Mouse (Mus musculus): ENCODE results near the gene E2f6.

E2f6 gene

DNA sequence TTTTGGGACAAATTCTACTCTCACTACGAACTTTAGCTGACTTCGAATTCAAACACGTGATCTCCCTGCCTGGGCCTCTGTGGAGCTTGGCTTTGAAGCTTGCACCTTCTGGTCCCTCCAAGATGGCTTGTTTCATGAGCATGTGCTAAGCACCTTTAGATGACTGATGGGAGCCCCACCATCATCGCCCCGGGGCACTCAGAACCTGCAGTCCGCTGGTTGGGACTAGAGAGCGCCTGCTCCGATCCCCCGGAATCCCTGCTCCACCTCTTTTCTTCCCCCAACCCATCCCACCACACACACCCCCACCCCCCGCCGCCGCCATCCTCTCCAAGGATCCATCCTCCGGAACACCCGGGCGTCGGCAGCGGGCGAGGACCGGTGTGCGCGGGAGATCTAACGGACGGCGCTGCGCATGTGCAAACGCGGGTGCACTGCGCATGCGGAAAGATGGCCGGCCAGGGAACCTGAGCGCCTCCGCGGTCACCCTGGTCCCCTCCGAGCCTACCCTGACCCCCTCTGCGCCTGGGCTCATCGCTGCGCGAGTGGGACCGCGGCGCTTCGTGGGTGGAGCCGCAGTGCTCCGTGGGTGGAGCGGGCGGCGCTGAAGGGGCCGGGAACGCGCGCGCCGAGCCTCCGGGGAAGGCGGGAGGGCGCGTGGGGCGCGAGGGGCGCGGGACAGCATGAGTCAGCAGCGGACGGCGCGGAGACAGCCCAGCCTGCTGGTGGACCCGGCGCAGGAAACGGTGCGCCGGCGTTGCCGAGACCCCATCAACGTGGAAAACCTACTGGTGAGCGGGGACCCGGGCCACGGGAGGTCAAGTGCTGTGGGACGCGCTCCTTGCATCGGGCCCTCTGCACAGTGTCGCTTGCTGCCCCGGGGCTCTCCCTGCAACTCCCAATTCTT lies at the start of gene E2f6:
Gene E2f6 (plus strand): TSS at position 439 of the 907 bp plus-strand sequence.
- DNase-seq (ENCODE audit: low spot score), result peak; percentile 85

DNA sequence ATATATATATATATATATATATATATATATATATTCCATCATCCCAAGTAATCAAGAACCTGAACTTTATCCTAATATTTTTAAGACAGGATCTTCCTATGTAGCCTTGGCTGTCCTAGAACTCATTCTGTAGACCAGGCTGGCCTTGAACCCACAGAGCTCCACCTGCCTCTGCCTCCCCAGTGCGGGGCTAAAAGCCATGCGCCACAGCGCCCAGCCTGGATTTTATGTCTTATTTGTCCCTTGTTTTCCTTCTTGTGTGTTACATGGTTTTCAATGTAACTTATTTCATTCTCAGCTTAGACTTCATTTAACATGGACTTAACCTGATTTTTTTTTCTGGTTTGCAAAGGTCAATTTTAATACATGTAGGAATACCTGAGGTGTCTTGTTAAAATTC lies 49.3 kb upstream of the E2f6 start:
- no peak for DNase-seq (ENCODE audit: low spot score)

DNA sequence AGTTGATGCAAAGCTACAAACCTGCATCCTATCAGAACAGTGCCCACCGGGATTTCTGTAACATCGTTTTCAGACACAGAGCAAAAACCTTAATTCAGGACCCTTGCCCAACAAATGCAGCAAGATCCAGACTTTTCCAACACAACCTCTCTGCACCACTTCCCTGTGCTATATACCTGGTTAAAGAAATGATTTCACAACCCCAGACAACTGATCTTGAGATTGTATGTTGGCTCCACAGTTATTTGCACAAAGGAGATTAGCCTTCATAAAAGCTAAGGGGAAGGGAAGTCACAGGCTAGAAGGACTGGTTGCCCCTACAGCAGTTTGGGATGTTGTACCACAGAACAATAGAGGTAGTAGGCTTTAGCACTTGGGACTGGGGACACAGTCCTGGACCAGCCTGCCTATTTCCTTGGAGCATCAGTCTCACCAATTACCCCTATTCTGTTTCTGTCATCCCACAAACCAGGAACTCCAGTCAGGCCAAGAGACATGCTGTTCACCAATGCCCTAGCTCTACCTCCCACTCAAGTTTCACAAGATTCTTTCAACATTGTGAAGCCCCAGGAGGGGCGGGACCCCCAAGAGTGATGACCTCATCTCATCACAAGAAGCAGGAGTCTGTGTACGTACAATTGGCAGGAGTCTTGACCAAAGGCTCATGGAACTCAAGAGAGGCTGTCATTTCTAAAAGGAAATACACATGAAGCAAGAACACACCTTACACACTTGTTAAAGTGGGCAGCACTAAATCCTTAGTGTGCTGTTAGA lies 46.9 kb upstream of the E2f6 start:
- DNase-seq (ENCODE audit: low spot score), result no peak

DNA sequence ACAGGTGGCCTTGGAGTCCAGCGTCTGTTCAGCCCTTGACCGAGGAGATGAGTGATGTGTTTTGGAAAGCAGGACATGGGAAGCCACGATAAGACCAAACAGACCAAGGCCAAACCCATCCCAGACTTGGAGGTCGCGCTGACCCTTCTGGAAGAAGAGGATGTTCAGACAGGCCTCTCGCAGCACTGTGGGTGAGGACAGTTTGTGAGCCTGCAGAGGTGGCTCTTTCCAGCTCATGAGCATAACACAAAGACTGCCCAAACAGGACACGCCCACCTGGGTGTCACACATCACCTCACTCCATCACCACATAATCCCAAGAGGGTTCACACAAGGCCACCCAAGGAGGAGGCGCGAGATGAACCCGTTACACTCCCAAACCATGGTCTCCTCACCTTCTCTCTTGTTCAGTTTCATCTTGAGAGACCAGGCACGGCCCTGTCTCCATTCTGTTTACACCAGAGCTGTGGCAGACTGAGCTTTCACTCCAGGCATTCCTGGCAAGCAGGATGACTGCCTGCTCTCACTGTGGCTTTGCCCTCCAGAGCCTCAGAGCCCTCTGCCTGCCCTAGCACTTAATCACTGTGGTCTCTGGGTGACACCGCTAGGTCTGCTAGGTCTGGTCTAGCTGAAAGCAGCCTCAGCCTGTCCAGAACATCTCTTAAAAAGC lies 45.9 kb upstream of the E2f6 start:
- no peak for DNase-seq (ENCODE audit: low spot score)

DNA sequence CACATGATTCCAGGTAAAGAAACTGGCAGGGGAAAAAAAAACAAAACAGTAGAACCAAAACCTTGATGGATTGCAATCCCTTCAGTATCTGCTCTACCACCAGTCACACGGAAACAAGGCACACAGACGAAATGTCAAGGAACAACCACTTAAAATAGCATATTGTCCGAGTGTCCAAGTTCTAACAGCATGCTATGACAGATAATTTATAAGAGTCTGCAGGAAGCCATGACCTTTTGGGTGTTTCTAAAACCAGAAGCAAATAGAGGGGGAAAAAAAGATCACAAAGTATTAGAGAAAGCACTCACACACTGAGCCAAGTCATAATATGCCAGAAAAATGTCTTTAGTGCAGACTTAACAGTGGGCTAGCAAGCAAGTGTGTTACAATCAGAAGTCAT lies 42.5 kb upstream of the E2f6 start:
- no peak for DNase-seq (ENCODE audit: low spot score)

DNA sequence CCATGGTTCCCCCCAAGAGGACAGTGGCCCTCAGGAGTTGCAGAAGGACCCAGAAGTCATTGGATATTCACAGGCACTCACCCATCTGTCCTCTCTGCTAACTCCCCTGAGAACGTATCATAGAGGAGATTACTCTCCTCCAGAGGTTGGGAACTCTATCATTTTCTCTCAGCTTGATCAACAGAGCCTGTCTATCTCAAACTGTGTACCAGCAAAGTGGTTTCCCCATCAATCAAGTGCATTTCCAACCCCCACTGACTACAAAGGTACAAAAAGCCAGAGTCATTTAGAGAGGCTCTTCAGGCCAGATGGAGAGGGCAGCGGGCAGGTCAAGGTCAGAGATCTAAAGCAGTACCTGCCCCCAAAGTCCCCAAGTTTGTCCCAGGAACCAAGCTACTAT lies 42.1 kb upstream of the E2f6 start:
- DNase-seq (ENCODE audit: low spot score), result no peak

DNA sequence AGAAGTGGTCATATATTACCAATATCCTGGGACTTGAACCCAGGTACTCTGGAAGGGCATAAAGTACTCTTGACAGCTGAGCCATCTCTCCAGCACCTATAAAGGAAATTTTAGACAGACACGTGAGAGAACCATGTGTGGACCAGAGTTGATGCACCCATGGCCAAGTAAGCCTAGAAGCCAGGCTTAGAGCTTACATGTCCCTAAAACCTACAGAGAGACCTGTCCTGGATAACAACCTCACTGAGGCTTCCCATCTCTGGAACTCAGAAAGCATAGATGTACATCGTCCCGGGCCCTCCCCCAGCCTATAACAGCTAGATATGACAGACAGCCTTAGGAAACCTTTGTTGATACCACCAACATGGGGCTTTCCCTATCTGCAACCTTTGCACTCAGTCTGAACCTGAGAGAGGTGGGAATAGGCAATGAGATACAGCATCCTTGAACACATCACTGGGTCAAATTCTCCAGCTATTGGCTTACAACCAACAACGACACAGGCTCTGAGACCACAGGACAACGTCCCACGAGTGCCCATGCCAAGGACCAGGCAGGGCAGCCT lies 41.1 kb upstream of the E2f6 start:
- DNase-seq (ENCODE audit: low spot score), result no peak

DNA sequence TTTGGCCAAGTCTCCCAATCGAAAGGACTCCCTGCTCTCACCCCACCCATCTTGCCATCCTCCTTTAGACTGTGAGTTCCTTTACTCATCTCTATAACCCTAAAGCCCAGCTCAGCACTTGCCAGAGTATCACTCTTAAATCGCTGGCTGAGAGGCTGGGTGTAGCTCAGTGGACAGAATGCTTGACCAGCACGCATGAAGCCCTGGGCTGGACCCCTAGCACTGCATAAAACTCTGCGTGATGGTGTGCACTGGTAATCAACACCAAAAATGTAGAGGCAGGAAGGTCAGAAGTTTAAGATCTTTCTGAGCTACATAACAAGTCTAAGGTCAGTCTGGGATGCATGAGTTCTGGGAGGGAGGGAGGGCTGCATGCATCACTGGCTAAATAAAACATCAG lies 36.2 kb upstream of the E2f6 start:
- no peak for DNase-seq (ENCODE audit: low spot score)

DNA sequence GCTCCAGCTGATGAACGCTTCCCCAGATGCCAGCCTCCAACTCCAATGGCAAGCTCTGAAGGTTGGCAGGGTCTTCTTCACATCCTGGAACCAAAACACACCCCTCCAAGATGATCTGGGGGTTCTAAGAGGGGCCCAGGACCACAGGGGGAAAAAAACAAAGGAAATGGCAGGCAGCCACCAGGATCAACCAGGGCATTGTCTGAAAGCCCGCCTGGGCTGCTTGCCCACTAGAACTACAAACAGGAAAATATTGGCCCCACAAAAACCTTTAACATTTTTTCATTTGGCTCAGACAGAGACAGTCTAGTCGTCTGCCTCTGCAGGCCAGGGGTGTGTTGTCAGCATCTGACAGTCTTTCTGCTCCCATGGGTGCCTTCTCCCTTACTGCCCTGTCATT lies 35.4 kb upstream of the E2f6 start:
- no peak for DNase-seq (ENCODE audit: low spot score)

DNA sequence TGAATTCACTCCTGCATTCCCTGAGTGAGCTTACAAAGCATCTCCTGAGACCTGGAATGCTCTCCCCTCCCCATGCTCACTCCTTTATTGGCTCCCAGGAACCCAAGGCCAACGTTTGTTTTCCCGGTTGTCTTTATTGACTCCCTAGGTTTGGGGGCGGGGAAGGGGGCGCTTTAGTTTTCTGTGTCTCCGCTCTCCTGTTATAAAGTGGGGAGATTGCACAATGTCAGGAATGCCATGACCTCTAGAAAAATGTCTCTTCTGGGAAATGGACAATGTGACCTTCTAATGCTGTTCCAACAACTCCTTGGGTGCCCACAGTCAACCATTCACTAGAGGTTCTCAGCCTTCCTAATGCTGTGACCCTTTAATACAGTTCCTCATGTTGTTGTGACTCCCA lies 32.2 kb upstream of the E2f6 start:
- DNase-seq (ENCODE audit: low spot score), result peak; percentile 82

DNA sequence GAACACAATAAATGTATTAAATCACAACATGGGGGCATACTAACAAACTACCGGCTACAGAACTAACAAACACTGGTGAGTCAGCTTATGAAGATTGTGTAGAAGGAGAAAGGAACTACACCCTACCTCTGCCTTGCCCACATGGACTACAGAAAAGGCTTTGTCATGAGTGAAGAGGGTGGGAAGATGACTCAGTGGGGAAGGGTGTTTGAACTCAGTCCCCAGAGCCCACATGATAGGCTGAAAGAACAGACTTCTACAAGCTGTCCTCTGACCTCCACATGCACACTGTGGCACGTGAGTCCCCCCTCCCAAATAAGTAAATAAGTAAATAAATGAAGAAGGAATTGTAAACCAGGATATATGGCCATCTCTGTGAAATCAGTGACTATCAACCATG lies 31.6 kb upstream of the E2f6 start:
- peak; percentile 52 for DNase-seq (ENCODE audit: low spot score)

DNA sequence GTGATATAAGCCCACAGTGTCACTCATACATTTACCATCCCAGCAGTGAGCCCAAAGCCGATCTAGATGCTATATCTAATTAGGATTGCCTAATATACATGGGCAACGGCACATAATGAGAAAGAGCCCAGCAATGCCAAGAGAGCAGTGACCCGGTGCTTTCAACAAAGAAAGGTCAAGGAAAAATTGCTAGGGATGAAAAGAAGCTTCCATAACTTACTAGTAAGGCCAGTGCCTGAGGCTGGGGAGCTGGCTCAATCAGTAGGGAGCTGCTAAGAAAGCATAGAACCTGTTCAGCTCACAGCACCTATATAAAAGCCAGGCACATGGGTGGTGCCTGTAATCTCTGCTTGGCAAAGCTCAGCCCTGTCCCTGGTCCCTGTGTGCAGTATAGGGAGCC lies 30.4 kb upstream of the E2f6 start:
- no peak for DNase-seq (ENCODE audit: low spot score)

DNA sequence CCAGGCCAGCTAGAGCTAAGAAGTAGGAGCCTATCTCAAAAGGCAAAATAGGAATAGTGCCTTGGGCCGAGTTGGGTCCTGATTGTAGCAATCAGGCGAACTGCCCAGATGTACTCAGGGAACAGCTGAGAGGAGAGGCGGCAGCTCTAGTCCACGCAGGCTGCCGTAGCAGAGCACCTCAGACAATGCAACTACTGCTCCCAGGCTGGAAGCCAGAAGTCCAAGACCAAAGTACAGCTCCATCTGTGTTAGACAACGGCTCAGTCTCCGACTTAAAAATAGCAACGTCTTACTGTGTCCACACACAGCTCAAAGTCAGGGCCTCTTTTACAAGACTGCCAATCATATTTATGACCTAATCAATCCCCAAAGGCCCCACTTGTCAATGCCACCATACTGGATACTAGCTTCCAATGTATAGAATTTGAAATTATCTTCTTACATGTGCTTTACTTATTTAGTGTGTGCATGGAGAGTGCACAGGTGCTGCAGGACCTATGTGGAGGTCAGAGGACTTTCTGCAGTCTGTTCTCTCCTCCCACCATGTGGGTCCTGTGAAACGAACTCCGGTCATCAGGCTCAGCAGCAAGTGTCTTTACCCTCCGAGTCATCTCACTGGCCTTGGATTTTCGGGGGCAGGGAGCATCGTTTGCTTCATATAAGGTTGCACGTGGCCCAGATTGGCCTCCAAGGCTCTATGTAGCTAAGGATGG lies 29.6 kb upstream of the E2f6 start:
- DNase-seq (ENCODE audit: low spot score), result peak; percentile 56

DNA sequence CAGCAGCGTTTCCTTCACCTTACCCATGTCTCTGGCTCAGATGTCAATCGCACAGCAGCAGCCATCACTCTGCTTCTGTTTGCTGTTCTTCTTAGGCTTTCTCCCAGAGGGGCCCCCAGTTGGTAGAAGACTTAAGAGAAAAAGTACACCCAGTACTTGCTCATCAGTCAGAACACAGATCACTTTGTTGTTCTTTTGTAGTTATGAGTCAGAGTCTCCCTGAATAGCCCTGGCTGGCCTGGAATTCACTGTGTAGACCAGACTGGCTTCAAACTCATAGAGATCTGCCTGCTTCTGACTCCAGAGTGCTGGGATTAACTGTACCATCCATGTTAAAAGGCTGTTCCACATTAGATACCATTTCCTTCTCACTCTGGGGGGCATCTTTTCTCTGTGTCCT lies 22.2 kb upstream of the E2f6 start:
- DNase-seq (ENCODE audit: low spot score), result no peak

DNA sequence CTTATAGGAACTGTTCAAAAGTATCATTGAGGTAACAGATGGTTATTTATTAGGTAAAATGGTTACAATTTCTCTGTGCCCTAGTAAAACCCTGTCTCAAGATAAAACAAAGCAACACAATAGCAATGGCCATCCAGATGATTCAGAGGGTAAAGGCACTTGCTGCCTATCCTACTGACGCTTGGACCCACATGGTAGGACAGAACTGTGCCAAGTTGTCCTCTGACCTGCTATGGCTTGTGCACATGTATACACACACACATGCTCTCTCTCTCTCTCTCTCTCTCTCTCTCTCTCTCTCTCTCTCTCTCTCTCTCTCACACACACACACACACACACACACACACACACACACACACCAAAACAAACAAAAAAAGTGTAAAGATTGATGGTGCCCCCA lies 21.6 kb upstream of the E2f6 start:
- DNase-seq (ENCODE audit: low spot score), result no peak

DNA sequence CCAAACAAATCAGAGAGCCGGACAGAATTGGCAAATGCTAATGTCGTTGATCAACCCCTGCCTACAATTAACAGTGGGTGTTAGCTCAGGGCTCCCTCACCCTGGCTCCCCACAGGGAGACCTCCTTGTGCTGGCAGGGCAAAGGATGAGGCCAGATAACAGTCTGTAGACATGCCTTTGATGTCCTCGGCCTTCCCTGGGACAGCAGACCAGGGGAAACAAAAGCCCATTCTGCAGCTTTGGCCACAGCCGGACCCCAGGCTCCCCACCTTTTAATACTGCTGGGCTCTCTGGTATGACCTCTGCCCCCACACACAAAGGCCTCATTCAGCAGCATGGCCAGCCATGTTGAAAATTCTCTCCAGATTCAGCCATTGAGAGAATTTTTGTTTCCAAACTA lies 21.0 kb upstream of the E2f6 start:
- DNase-seq (ENCODE audit: low spot score), result no peak

DNA sequence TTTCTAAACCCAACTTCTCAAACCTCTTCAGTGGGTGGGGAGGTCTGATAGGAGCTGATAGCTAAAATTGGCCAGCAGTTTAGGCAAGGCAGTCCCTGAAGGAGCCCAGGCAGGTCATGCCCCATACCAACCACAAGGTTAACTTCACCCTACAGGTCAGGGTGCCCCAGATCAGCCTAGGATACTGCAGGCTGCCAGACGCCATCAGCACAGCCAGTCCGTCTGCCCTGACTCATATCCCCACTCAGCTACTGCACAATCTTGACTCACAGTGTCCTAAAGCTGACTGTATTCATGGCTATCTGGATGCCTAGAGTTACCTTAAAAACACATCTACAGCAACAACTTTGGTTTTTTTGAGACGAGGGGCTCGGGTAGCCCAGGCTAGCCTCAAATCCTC lies 20.3 kb upstream of the E2f6 start:
- DNase-seq (ENCODE audit: low spot score), result no peak

DNA sequence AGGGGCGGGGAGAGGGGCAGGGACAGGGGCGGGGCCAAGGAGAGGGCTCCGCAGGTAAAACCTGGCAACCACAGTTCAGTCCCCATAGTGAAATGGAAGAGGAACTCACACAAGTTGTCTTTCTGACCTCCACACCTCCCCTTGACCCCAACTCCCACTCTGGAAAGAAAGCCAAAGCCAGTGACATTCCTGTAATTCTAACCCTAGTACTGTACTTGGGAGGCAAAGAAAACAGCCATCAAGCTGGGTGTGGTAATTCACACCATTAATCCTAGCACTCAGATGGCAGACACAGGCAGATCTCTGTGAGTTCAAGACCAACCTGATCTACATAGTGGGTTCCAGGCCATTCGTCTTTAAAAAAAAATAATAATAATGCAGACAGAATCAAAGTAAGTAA lies 17.4 kb upstream of the E2f6 start:
- no peak for DNase-seq (ENCODE audit: low spot score)

DNA sequence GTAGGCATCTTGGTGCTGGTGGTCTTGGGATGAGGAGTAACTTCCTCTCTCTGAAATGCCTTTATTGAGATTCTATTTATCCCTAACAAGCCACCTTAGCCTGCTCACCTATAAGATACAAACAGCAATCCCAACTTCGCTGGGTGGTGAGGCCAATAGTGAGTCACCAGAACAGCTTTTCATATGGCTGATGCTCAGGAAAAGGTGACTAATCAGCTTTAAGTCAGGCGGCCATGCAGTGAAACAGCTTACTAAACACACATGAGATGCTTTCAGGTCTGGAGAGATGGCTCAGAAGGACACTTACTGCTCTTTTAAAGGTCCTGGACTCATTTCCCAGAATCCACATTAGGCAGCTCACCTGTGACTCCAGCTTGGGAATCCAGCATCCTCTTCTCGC lies 15.0 kb upstream of the E2f6 start:
- no peak for DNase-seq (ENCODE audit: low spot score)

DNA sequence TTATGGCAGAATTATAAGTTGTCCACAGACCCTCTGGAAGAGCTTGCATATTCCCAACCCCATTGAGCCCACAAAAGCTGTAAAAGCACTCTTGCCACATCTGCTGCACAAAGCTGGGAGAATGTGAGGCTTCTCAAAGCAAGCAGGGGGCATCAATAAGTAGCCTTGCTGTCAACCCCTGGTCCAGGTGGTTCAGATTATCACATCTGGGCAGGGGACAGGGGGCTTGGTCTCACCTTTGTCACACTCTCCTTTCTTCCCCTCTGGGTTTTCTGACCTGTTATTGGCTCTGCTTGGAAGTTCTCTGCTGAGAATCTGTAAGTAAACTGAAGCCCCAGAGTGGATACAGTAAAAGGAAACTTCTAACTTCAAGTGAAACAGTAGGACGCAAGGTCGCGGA lies 11.9 kb upstream of the E2f6 start:
- no peak for DNase-seq (ENCODE audit: low spot score)

DNA sequence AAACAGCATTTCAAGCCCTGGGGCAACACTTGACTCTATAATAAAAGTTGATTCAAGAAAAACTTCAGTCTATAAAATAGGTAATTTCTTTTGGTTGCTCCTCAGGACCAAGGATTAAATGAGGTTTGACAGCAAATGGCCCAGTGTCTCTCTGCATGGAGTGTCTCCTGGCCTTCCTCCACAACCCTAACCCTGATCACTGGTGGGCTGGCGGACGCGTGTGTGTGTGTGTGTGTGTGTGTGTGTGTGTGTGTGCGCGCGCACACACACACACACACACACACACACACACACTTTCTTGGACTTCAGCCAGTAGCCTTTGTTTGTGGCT lies 10.9 kb upstream of the E2f6 start:
- DNase-seq (ENCODE audit: low spot score), result no peak
